Mouse (Mus musculus) bone marrow macrophage, adult 2 months (primary cell): ENCODE measurements around the gene Spata6. TPM values are rescaled to one million over a fixed set of nuclear protein-coding genes. Genes with fewer than 3 reads are reported as not detected.

Experiments
- H3K27ac ChIP-seq: 2 replicates; pipeline ENCODE4 v1.5.1; 2012; ENCODE audit warnings: low read depth, low read length; ENCODE audit not compliant: insufficient read depth
- H3K4me1 ChIP-seq: 2 replicates; pipeline ENCODE4 v1.6.1; 2012; ENCODE audit warnings: low read length; ENCODE audit not compliant: control insufficient read depth, insufficient read depth
- H3K4me3 ChIP-seq: 2 replicates; pipeline ENCODE4 v1.5.1; 2012; ENCODE audit warnings: mild to moderate bottlenecking, low read length, moderate library complexity; ENCODE audit not compliant: insufficient read depth
- CTCF ChIP-seq: IDR thresholded peaks from 2 replicates; pipeline ENCODE4 v1.5.1; 2012; ENCODE audit warnings: low read depth, mild to moderate bottlenecking, low read length, moderate library complexity
- POLR2A ChIP-seq: IDR thresholded peaks from 2 replicates; pipeline ENCODE4 v1.6.1; 2012; ENCODE audit warnings: mild to moderate bottlenecking, low read depth, low read length, borderline replicate concordance
- polyA plus RNA-seq: library from polyadenylated mRNA; stranded (reverse); fragments of >200 nt; gene quantifications from 2 replicates; pipeline ENCODE4 v1.2.4, GENCODE M21; 2012; ENCODE audit not compliant: missing spikeins, insufficient read depth, insufficient read length

Gene Spata6
- polyA plus RNA-seq, 1 experiment: 46.9 TPM

- H3K4me3 ChIP-seq: no peak overlapping the region
- no peaks in the 10 kb centered on the region for H3K4me1 ChIP-seq
- TF ChIP-seq POLR2A: no peak
- no peak for TF ChIP-seq CTCF
- H3K27ac ChIP-seq: no peak overlapping the region
Observed at GRCm38 (mm10) chr4:111803164-111803563, 83.4 kb downstream of the Spata6 start.

DNA sequence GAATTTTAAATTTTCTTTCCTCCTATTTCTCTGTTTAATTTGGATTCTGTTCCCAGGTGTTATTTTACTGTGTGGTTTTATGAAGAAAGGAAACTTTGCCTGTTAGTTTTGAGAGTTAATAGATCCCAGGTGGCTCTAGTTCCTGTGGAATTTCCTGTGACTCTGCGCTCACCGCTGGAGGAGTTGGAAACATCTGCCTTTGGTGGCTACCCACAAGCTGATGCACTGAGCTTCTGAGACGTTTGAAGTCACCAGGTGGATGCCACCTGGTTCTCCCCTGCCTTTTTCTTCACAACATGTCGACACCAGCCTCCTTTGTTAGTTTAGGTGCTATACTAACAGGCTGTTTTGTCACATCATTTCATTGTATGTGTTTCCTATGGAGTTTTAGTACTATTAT lies 97.7 kb downstream of the Spata6 start:
- H3K27ac ChIP-seq: no peak overlapping the region
- TF ChIP-seq POLR2A (no peak), CTCF (no peak)
- no peak overlapping the region for H3K4me3 ChIP-seq
- H3K4me1 ChIP-seq: no peaks in the 10 kb centered on the region

DNA sequence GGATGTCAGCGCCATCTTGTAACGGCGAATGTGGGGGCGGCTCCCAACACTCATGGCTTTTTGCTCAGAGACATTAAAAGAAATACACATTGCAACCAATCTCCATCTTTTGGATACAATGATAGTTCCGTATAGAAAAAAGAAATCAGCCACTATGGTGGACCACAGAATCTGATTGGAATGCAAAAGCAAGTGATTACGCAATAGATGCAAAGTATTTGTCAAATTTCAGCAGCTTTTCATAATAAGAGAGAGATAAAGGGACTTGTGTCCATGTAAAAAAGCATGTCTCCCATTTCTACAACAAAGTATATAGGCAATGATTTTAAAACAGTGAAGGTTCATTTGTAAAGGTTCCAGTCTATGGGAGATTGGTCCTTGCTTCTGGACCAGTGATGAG lies 119.1 kb downstream of the Spata6 start:
- TF ChIP-seq CTCF: no peak
- TF ChIP-seq POLR2A: no peak

DNA sequence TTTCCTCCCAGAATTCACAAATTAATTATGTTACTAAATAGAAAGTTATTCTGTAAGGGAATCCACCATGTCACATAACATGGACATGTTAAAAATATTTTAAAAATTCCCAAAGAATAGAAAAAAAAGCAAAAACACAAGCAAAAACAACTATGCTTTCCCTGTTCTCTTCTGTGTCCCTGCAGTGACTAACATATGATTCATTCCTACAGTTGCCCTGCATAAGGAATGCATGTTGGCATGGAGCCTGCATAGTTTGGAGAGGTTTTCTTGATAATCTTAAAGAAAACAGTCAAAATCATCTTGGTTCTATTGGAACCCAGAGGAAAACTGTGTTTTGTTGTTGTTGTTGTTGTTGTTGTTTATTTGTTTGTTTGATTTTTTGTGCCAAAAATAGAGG lies 132.8 kb downstream of the Spata6 start:
- Histone ChIP-seq H3K4me3 (no peak overlapping the region), H3K27ac (no peak overlapping the region), H3K4me1 (no peaks in the 10 kb centered on the region)
- TF ChIP-seq CTCF (no peak), POLR2A (no peak)

More for the DNA sequence above, 119.1 kb downstream of the Spata6 start:
- H3K4me1 ChIP-seq: no peaks in the 10 kb centered on the region
- H3K27ac ChIP-seq: no peak overlapping the region
- H3K4me3 ChIP-seq: no peak overlapping the region

DNA sequence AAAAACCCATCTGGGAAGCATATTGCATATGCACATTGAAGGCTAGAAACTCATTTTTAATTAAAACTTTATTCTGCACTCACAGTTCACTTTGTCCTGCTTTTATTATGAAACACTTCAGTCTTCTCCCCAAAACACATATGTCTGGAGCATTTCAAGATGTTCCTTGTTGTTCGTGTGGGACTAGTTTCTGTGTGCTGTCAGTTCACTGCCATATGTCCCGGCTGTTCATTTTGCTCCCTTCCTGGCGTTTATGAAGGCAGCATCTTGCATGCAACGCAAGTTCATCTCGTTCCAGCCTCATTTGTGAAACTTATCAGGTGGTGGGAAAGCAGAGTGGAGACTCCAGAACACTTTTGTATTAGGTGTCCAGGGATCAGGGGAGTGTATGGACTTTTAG lies 146.9 kb downstream of the Spata6 start:
- Histone ChIP-seq H3K27ac (no peak overlapping the region), H3K4me1 (no peaks in the 10 kb centered on the region), H3K4me3 (no peak overlapping the region)
- no peak for TF ChIP-seq POLR2A
- no peak for TF ChIP-seq CTCF

DNA sequence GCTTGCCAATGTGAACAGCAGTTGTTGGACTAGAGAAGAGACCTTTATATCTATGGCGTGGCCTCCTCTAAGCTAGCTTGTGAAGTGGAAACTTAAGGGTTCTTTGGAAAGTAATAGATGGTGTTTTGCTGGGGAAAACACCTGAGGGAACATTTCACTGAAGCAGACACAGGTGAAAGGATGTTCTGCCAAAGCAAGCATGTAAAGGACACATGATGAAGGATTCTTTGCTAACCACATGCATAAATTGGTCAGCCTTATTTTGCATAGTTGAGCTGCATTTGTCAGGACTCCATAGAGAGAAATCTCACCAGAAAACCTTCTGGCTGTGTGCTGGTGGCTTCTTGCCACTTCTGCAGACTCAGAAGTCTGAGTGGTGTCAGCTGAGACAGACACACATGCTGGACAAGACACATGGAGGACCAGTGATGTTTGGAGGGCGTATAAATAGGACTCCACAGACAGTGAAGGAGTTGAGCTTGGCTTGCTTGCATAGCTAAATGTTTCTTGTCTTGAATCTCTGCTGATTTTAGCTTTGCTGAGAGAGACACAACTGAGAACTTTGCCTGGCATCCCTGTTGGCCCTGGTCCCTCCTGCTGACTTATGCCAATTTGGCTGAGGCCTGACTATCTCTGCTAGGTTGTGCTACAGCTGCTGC lies 148.1 kb downstream of the Spata6 start:
- H3K4me3 ChIP-seq: no peak overlapping the region
- no peak overlapping the region for H3K27ac ChIP-seq
- TF ChIP-seq CTCF (no peak), POLR2A (no peak)
- H3K4me1 ChIP-seq: no peaks in the 10 kb centered on the region

Other genes with a start within 250 kb of the Spata6 start
- gene Slc5a9, start 182.9 kb downstream of the Spata6 start, polyA plus RNA-seq: not detected in 2 replicates
- not detected in 2 replicates for gene Skint8, start 199.4 kb downstream of the Spata6 start, polyA plus RNA-seq